Mouse (Mus musculus): Measurements from ENCODE around the gene Nim1k.
"Not testable (repeated sequence)": the region's sequence is repeated elsewhere in the genome, so short reads cannot be mapped to it uniquely, and the experiment has no call there.

Nim1k gene

DNA sequence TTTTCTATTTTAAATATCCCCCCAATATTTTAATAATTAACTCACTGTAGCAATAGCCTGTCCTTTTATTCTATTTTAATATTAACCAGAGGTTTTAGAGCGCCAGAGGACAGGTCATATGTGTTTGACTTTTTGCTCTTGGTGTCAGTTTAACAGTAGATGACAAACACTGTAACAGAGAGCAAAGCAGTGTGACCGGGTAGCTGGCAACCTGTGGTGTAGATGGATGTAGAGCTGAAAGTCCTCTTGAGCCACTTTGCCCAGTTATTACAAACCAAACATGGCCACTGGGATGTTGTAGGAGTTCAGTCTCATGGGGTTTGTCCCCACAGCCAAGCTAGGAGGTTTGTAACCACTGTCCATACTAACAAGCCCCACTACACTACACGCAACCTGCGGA, 57.2 kb downstream of the Nim1k start:
- in situ Hi-C loops (cut with MboI; ENCODE audit: low pct_unique_long_range_greater_than_20kb in 1 of 2, low sequenced_read_pairs in 2 of 2, unreplicated experiment in 1 of 2), result no loop called here

DNA sequence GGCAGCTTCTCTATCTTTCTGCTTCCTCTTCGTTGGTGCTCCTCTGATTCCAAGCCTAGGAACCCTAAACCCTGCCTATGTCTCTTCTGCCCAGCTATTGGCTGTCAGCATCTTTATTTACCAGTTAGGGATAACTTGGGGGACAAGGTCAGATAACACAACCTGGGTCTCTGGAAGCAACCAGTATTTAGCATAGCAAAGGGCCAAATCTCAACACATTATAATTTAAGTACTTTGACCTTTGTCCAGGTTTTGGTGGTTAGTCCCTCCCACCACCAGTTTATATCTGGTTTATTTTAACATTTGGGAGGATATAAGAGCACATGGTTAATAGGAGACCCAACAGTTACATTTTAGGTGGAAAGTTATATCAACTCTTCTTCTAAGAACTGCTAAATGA, 59.2 kb downstream of the Nim1k start:
- in situ Hi-C loops (cut with MboI; ENCODE audit: low pct_unique_long_range_greater_than_20kb in 1 of 2, low sequenced_read_pairs in 2 of 2, unreplicated experiment in 1 of 2), result no loop called here

DNA sequence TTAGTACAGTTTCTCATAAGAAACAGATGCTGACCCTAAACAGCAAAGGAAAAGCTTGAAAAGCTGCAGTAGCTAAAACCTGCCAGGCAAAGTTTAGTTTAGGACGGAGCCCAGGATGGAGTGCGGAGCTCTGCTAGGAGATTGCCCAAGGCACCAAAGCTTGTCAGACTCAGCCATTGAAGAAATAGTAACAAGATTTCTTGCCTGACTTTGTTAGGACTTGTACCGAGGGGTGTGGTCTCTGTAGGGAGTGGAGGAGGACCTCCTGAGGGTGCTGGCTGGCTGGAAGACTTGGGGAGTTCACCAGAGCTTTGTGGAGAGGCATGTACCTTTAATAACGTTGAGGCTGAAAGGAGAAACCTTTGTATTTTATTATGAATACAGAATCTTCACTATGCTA, 60.0 kb downstream of the Nim1k start:
- in situ Hi-C loops (cut with MboI; ENCODE audit: low pct_unique_long_range_greater_than_20kb in 1 of 2, low sequenced_read_pairs in 2 of 2, unreplicated experiment in 1 of 2), result no loop called here

- in situ Hi-C loops (cut with MboI; ENCODE audit: low pct_unique_long_range_greater_than_20kb in 1 of 2, low sequenced_read_pairs in 2 of 2, unreplicated experiment in 1 of 2), result loop anchor here in 1 of 2 experiments (5.0 kb wide), 1 partner anchor 55 kb away; no protein-coding TSS in a partner anchor
Measured at GRCm38 (mm10) chr13:119691958-119692357, 63.7 kb downstream of the Nim1k start.

- in situ Hi-C loops (cut with MboI; ENCODE audit: low pct_unique_long_range_greater_than_20kb in 1 of 2, low sequenced_read_pairs in 2 of 2, unreplicated experiment in 1 of 2), result loop anchor here in 1 of 2 experiments (5.0 kb wide), 1 partner anchor 54 kb away; no protein-coding TSS in a partner anchor
Measured at GRCm38 (mm10) chr13:119690876-119691620, 64.6 kb downstream of the Nim1k start.

DNA sequence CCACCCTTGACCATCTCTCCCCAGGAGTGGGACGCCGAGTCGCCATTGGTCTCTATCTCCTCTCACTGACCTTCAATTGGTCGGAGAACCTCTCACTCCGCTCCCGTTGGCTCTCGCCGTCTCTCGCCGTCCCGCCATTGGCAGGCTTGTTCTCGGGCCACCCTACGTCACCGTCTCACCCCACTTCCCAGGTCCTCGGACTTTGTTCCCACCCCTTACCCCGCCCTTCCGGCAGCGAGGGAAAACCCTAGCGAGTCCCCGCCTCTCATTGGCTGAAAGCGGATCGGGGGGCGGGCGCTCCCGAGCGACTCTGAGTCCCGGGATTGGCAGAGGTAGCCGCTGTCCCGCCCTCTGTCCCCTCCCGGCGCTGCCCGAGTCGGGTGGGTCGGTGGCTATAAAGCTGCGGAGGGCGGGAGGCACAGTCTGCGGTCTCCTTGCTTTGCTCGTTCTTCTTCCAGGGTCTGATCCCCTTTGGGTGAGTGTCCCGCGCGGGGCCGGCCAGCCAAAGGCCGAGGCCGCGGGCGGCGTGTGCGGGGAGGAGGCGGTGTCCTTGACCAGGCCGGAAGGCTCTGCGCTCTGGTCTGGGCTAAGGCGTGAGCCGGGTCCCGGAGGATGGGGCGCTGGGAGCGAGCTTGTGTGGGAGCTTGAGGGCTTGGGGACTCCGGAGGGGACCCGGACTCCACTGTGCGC, 65.5 kb downstream of the Nim1k start, which contains the start of gene Hmgcs1:
TSS of gene Hmgcs1 (plus strand) at position 341 of the 690 bp plus-strand sequence.
- in situ Hi-C loops (cut with MboI; ENCODE audit: low pct_unique_long_range_greater_than_20kb in 1 of 2, low sequenced_read_pairs in 2 of 2, unreplicated experiment in 1 of 2), result loop anchor here in 1 of 2 experiments (5.0 kb wide), 1 partner anchor 53 kb away; no protein-coding TSS in a partner anchor

- in situ Hi-C loops (cut with MboI; ENCODE audit: low pct_unique_long_range_greater_than_20kb in 1 of 2, low sequenced_read_pairs in 2 of 2, unreplicated experiment in 1 of 2), result loop anchor here in 1 of 2 experiments (5.0 kb wide), 1 partner anchor 52 kb away; no protein-coding TSS in a partner anchor
Measured at GRCm38 (mm10) chr13:119689709-119690038, 66.0 kb downstream of the Nim1k start.

- in situ Hi-C loops (cut with MboI; ENCODE audit: low pct_unique_long_range_greater_than_20kb in 1 of 2, low sequenced_read_pairs in 2 of 2, unreplicated experiment in 1 of 2), result no loop called here
Measured at GRCm38 (mm10) chr13:119684416-119685177, 71.1 kb downstream of the Nim1k start.

- in situ Hi-C loops (cut with MboI; ENCODE audit: low pct_unique_long_range_greater_than_20kb in 1 of 2, low sequenced_read_pairs in 2 of 2, unreplicated experiment in 1 of 2), result no loop called here
Measured at GRCm38 (mm10) chr13:119681161-119681560, 74.5 kb downstream of the Nim1k start.

DNA sequence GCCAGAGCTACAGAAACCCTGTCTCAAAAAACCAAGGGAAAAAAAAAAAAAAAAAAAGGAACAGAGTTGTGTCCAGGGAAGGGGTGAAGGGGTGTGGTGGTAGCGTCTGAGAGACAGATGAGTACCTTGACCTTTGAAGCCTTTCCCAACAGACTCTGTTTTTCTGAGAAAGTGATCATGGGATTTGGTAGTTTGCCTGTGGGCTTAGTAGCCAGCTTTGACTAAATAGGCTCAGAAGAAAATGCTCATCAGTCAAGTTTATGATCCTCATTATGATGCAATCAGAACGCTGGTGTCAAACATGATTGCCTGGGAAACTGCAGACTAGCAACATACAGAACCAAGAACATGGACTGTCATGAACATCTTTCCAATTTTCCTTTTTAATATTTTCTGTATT, 76.0 kb downstream of the Nim1k start:
- in situ Hi-C loops (cut with MboI; ENCODE audit: low pct_unique_long_range_greater_than_20kb in 1 of 2, low sequenced_read_pairs in 2 of 2, unreplicated experiment in 1 of 2), result no loop called here

DNA sequence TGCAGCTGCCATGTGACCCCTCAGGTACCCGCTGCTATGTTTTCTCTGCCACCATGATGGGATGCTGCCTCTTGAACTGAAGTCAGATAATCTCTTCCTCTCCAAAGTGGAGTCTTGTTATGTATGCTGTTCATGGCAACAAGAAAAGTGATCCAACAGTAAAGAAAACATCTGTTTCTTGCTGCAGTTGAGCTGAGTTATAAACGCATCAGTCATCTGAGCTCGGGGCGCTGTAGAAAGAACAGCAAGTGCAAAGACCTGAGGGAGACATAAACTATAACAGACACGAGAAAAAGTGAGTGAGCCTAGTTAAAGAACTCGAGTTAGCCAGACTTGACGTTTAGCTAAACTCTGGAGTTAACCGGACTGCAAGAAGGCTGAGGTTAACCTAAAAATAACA, 76.9 kb downstream of the Nim1k start:
- in situ Hi-C loops (cut with MboI; ENCODE audit: low pct_unique_long_range_greater_than_20kb in 1 of 2, low sequenced_read_pairs in 2 of 2, unreplicated experiment in 1 of 2), result no loop called here

GRCm38 (mm10) chr13:119661420-119661819, 94.3 kb downstream of the Nim1k start:
- in situ Hi-C loops (cut with MboI; ENCODE audit: low pct_unique_long_range_greater_than_20kb in 1 of 2, low sequenced_read_pairs in 2 of 2, unreplicated experiment in 1 of 2), result not testable (repeated sequence)

All from mouse embryonic stem cell (cell line).